Mouse (Mus musculus): ENCODE results near the gene Ust.

- TF ChIP-seq CTCF (IDR thresholded peaks at IDR 0.05; ENCODE audit: borderline replicate concordance, insufficient read depth, low read depth, low read length) (no peak), POLR2A (IDR thresholded peaks at IDR 0.05; ENCODE audit: borderline replicate concordance, insufficient read depth, low read length) (no peak)
Observed at GRCm38 (mm10) chr10:8177618-8178017, 341.0 kb downstream of the Ust start.

Data from cerebellum, adult 2 months (tissue).